Mouse (Mus musculus) erythroblast, adult 5-6 weeks (primary cell): ENCODE data around the gene Cdkal1. TPM values are rescaled to one million over a fixed set of nuclear protein-coding genes. Genes with fewer than 3 reads are reported as not detected.

Experiments used
- ATAC-seq: replicated peaks from 2 replicates; pipeline ENCODE4 v1.8.0; 2016; ENCODE audit warnings: moderate number of reproducible peaks, mild to moderate bottlenecking, moderate TSS enrichment, inconsistent platforms; ENCODE audit not compliant: poor library complexity, low FRiP score, severe bottlenecking
- total RNA-seq, 2 experiments: library from RNA; stranded (forward) in 1 of 2; stranded (reverse) in 1 of 2; fragments of 150-400 nt in 1 of 2; fragments of 200-764, 138-1000 nt in 1 of 2; gene quantifications; 2 replicates each; pipeline versions ENCODE4 v1.2.3 to v1.2.4; 2015 to 2017; ENCODE audit warnings: low replicate concordance in 2 of 2

The Cdkal1 gene
- total RNA-seq, 2 experiments from 2014 or later = 5.4 to 7.5 TPM

DNA sequence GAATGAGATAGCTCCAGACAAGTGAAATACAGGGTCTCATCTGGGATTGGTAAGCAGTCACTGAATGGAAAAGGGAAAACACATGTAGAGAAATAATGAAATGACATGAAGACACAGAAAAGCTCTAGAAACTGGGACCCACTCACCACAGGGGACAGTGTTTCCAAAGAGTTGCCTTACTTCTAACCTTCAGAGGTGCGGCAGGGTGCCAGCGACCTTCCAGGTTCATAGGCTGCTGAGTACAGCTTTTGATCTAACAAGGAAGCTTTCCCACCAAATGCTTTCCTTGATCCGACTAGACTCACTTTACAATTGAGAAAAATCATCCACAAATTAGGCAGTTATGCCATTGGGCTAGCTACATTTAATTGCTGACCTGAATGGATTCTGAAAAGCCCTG, 507.1 kb downstream of the Cdkal1 start:
- no peak for ATAC-seq

DNA sequence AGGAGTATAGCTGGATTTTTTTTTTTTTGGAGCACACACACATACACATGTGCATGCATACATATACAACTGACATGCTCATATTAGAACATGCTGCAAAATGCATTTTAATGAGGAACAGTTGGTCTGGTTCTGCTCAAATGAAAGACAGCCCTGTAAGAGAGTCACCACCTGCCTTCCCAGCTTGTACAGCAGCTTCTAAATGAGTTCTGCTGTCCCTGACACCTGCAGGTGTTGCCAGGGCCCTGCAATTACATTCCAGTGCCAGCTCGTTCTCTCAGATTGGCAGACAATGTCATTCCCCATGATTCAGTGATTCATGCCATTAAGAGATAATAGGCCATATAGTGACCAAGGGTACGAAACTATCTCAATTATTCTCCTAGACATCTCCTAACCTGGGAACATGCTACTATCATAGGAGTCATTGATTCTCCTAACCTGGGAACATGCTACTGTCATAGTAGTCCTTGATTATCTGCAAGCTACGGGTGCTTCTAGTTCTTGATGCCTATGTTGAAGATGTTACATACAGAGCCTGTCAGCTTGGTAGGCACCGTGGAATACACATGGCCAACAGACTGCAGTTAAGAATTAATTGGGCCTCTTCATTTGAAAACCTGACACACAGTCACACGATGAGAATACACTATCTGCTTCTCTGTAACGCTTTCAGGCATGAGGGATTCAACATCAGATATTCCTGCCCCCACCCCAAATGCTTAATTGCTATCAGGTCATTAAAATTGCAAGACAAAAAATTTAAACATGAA, 522.6 kb downstream of the Cdkal1 start:
- ATAC-seq = no peak

DNA sequence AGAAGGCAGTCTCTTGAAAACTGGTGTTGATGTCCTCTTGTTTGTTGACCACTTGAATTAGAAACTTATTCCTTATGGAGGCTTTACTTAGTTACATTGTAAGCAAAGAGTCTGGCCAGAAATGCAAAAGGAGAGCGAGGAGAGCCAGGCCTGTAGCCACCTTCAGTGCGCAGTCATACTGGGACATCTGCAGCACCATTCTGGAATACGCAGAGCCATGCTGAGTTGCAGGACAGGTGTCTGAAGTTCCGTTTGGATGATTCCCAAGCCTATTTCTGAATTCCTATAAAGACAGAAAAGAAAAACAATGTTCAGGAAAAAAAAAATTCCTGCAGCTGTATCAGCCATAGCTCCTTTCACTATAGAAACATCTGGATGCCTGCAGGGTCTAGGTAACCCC, 529.5 kb downstream of the Cdkal1 start:
- no peak for ATAC-seq

DNA sequence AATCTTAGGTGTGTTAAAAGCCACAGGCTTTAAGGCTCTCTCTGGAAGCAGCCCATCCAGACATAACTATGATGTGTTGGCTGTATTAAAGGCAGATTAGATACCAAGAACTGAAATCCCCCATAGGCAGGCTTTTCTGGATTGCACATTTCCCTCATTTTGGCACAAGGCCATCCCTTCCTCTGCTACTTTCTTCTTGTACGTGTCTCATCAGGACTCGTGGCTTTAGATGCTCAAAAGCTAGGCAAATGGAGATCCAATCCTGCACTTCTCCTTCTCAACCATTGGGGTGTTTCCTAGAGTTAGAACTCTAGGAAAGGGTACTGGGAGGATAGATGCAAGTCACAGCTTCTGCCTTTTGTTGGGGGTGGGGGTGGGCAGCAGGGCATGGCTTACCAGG, 535.1 kb downstream of the Cdkal1 start:
- no peak for ATAC-seq

DNA sequence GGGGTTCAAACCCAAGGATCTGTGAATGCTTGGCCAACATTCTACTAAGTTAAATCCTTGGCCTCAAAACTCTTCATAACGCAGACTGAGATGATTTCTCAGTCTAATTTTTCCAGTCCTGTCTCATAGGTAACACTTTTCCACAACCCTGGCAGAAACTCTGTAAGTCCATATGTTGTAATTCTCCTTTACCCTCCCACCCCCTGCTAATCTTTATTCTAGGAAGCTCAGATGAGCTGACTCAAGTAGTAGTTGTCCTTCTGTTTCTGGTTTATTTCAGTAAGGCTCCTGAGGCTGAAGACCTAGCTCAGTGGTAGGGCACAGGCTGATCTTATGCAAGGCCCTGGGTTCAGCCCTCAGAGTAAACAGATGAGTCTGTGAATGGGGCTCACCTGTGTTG, 537.8 kb downstream of the Cdkal1 start:
- no peak for ATAC-seq

DNA sequence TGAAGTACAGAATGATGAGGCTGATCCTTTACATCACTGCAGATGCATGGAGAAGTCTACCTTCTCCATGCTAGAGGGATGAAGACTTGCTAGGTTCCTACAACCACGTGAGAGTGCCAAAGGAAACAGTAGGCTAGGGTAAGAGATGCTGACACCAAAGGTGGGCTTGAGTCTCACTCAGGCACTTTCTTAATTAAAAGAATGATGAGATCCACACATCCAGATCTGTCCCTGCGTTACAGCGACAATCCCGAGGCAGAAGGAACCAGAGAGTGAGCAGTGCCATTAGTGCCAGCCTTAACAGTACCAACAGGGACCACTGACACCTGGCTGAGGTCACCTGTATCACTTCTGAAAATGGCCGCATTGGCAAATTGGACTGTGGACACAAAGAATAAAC, 539.2 kb downstream of the Cdkal1 start:
- no peak for ATAC-seq

DNA sequence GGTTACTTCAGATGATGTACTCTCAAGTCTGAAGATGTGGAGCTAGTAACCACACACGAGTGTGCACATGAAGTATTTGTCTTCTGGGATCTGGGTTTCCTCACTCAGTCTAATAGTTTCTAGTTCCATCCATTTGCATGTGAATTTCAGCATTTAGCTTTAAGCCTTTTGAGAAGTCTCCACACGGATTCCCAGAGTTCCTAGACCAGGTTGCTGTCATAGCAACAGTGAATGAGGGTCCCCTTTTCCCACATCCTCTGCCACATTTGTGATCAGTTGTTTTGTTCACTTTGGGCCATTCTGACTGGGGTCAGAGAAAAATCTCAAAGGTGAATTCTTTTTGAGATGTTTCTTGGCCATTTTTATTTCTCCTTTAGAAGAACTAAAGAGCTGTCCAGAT, 543.4 kb downstream of the Cdkal1 start:
- no peak for ATAC-seq

DNA sequence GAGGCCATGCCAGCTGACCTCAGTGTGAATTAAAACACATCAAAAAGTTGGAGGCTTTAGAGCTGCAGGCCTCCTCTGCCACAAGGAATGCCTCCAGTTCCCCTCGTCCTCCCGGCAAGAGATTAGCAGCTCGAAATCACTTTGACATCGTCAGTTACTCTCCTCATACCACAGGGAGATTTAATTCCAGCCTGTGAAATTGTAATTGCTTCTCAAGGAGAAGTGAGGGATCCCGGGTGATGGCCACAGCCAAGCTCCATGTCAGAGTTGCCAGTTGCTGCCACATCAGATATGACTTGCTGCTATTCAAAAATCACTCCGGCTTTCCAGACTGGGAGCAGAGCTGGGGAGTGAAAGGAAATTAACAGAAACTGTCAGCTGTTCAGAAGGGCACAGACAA, 548.1 kb downstream of the Cdkal1 start:
- no peak for ATAC-seq

DNA sequence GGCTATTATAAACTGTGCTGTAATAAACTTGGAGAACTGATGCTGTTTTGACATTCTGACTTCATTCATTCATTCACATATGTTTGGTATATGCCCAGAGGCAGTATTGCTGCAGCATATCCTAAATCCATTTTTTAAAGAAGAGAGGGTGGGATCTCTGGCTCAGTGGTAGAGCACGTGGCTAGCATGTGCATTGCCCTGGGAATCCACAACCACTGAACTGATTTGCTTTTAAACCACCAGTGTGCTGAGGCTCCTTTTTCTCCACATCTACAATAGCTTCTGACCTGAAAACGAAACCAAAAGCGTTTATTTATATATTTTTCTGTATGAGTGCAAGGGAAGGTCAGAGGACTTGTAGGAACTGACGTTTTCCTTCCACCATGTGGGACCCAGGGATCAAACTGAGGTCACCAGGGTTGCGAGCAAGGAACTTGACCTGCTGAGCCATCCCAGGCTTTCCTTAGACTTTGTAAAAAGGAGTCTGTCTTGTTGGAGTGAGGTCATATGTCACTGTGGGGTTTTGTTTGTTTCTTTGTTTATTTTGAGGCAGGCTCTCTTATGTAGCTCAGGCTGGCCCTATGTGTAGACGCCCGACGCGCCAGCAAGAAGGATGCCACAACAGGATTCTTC, 562.8 kb downstream of the Cdkal1 start:
- ATAC-seq = no peak

DNA sequence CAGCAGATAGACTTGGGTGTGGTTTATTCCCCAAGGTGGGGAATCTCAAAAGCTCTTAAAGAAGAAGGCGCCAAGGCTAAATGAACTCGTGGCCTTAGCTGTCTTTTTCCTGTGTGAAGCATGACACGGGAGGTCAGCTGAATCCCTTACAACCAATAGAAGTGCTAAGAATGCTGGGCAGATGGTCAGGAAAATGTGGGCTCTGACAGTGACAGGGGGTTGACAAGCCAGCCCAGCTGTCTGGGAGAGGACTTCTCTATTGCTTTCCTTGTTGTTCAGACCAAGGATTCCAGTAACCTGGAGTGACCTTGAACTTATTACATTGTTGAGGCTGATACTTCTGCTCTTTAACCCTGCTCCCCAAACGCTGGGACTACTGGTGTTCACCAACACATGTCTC, 564.9 kb downstream of the Cdkal1 start:
- no peak for ATAC-seq

DNA sequence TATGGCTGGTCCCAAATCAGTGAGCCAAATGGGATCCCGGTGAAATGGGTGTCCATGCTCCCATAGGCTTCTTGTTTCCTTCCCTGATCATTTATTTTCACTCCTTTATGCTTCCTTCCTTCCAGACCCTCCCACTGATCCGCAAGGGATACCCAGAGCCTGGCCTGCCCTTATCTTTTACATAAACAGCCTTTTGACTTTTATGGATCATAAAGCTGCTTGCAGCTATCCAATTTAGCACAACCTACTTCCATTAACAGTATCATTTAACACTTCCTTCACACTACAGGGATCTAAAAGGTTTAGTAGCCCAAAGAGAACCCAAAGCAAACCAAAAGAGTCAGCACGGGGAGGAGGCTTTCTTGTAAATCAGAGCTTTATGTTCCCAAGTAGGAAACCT, 570.4 kb downstream of the Cdkal1 start:
- no peak for ATAC-seq

DNA sequence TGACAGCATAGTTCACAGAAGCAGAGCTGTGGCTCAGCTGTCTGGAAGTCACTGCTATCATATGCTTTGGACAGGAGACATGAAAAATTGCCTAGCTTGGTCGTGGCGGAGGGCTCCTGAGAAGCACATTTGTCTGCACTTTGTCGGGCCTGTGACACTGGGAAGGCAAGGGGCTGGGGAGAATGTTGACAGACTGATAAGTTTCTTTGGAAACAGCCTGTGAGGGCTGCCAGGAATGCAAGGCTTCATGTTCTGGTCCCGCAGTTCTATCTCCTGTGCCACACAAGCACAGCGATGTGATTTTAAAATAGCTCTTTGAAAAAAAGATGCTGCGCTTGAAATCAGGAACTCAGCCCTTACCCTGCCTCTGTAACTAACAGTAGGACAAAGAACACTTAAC, 573.9 kb downstream of the Cdkal1 start:
- ATAC-seq = no peak

DNA sequence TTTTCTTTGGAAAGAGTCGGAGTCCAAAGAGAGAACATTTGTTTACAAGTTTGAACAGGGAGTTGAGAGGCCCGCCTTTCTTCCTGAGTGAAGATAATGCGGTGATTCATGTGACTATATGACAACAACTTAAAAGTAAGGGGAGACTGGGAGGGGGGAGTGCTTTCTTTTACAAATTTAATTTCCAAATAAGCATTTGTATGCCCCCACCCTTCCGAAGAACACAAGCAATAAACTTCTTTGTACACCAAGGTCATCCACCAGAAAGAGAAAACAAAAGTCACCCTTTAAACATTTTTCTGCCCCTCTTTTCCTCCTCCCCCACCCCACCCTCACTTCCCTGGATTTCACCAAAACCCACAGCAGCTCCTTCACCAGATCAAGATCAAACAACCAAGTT, 577.3 kb downstream of the Cdkal1 start:
- no peak for ATAC-seq

DNA sequence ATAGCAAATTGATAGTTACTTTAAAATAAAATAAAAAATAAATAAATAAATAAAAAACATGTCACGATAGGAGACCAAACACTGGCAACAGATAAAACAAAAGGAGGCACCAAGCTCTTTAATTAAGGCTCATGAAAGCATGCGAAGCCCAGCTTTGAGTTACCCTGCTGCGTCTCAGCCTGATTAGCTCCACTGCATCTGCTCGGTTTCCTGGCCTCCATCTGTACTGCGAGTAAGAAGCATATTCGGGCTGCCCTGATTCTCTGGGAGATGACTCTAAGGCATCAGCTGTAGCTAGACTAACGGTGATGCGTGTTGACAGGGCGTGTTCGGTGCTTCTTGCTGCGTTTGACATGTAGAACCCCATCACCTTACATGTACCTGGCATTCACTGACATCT, 581.2 kb downstream of the Cdkal1 start:
- ATAC-seq = no peak

DNA sequence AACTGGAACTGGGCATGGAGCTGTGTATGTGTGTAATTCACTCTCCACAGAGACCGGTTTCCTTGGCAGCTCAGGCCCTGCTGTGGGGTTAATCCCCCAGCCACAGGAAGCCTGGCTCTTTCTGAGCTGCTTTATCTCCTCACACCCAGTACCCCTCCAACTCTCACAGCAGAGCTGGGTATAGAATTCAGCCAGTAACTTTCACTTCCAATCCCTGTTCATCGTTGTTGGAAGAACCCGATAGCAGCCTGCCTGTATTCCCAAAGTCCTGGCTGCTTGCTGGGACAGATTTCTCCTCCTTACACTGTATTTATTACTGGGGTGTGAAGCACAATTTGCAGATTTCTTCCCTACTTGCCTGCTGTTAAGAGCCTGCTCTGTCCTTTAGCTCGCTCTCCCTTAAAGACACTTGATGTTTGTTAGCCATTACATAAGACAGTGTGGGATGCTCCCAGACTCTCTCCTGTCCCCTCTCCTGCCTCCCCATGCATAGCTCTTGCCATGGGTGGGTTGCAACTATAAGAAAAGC, 581.7 kb downstream of the Cdkal1 start:
- no peak for ATAC-seq

DNA sequence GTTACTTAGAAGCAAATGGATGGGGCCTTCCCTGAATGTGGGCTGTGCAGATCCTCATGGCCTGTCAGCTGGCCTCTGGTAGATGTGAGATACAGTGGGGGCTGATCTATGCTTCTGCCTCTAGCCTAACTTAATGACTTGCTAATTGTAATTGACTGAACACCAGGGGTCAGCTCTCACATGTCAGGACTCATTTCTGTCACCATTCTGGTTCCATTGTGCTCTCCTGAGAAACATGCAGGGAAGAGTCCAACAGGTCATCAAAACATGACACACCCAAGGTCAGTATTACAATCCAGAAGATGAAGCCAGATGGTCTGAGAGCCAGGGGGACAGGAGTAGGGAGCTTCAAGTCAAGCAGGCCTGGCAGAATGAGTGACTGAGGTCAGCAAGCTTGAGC, 584.0 kb downstream of the Cdkal1 start:
- ATAC-seq = no peak

DNA sequence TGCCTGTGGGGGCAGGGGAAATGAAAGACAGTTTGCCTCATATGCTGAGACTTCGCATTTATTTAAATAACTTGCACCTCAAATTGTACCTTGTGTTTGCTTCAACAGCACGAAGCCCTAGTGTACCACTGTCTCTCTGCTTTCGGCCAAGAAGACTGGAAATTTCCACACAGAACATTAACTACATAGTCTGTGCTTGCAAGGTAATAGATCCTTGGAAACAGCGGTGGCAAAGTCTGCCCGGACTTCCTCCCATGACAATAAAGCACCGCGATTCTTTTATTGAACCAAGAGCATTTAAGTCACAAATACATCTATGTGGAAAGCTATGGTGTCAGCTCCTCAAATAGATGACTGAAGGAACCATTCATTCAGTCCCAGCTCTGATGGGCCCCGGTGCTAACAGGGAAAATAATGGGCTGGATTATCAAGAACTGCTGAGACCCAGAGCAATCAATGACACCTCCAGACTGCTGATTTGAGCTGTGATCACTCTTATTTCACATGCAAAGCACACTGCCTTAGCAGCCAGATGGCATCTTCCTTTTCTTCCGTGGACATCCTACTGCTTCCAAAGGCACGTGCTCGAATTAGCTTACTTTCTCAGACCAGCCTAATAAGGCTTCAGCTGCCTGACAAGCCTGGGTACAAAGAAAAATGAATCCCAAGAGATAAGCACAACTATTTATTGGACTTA, 591.3 kb downstream of the Cdkal1 start:
- no peak for ATAC-seq

DNA sequence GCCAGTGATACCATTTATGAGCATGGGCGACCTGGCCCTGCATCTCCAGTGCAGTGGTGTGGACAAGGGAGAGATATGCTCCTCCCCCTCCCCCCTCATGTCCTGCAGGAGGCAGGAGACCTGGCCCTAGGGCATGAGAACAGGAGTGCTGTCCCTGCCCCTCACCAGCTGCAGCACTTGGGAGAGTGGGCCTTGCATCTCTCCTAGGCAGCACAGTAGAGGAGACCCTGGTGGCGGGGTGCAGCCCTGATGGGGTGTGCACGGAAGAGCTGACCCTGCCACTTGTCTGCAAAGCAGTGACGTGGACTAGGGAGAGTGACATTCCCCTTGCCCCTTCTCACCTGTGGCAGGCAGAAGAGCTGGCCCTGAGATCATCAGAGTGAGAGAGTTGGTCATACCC, 593.3 kb downstream of the Cdkal1 start:
- no peak for ATAC-seq

DNA sequence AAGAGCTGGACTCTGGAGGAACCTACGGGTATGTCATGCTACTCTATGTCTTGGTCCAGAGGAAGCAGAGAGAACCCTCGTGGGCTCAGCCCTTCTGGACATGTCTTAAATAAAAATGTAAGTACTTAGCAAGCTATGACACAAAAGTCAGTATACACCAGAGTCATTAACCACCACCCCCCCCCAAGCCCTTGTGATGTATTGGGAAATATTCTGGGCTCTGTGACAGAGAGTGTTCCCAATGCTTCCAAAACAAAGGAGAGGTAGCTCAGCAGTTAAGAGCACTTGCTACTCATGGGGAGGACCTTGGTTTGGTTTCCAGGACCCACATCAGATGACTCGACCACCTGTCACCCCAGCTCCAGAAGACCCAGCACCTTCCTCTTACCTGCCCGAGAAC, 606.9 kb downstream of the Cdkal1 start:
- ATAC-seq = no peak

DNA sequence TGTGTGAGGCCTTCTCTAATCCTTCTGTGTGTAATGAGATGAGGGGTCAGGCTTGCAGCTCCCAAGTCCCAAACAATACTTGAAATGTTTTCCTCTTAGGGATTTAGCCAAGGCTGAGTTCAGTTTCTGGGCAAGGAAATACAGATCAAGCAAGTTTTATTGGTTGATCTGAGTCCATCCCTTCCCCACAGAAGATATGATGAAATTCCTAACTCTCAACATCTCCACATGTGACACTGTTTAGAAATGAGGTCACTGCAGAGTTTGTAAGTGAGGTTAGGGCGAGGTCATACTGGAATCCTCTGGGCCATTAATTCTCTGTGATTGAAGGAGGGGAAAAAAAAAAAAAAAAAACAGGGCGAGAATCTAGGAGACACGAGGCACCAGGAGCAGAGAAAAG, 607.7 kb downstream of the Cdkal1 start:
- no peak for ATAC-seq

DNA sequence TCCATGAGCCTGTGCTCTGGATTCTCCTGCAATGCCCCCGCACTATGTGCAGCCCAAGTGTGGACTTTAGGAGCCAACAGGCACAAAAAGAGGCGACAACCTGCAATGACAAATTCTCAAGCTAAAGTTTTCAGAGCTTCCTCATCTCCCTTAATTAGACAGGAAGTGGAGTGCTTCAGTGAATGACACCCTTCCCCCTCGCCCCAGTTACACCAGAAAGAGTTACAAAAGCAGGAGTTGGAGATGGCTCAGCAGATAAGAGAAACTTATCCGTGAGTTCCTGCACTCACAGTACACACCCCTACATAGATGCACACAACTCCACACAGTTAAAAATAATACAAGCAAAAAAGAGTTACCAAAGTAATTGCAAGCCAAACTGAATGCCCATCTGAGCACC, 620.4 kb downstream of the Cdkal1 start:
- ATAC-seq = no peak
